Mouse (Mus musculus) adrenal gland, adult 18-20 months (tissue): ENCODE measurements around the gene Pdgfb. TPM values are rescaled to one million over a fixed set of nuclear protein-coding genes. Genes with fewer than 3 reads are reported as not detected.

ENCODE experiments used
- DNase-seq, 2 experiments: peaks; one replicate each; pipeline ENCODE4 v3.0.0; 2021 to 2022; ENCODE audit warnings: low spot score in 2 of 2
- total RNA-seq, 2 experiments: library from RNA; stranded (reverse); gene quantifications; 1 replicate in 1 of 2; 2 replicates in 1 of 2; pipeline ENCODE4 v1.2.3; 2021

Pdgfb gene
- total RNA-seq, 2 experiments from 2014 or later, result 46.1 to 47.6 TPM

- peak in 1 of 2 experiments; percentile 44 for DNase-seq
Measured at GRCm38 (mm10) chr15:80035341-80035885, 20.6 kb upstream of the Pdgfb start.

GRCm38 (mm10) chr15:80034913-80035312 lies 20.1 kb upstream of the Pdgfb start:
- no peak for DNase-seq

- DNase-seq, result no peak
Measured at GRCm38 (mm10) chr15:80034366-80034765, 19.6 kb upstream of the Pdgfb start.

DNA sequence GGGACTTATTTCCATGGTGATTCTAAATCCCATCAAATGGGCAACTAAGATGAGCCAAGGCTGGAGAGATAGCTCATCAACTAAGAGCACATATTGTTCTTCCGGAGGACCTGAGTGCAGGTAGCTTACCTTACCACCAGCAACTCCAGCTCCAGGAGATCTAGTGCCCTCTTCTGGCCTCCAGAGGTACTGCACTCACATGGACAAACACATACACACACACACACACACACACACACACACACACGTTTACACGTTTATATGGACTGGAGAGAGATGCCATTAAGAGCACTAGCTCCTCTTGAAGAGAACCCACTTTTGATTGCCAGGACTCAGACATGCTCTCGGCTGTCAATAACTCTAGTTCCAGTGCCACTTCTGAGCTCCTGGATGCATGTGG lies 16.4 kb upstream of the Pdgfb start:
- no peak for DNase-seq

DNA sequence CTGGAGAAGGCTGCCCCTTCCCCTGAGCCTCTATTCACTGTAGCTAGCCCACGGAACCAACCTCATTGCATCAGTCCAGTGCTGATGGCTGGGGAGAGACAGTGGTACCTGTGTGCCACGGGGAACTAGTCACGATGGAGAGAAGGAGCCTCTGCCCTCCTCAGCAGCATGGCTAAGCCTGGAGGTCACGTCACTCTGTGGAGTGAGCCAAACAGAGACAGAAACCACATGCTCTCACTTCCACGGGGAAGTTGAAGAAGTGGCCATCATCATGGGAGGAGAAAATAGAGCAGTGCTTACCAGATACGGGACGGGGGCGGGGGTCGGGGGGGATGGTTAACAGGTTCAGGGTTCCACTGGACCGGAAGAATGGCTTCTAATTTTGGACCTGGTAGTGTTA lies 15.6 kb upstream of the Pdgfb start:
- no peak for DNase-seq

GRCm38 (mm10) chr15:80028862-80029261 lies 14.1 kb upstream of the Pdgfb start:
- no peak for DNase-seq

- no peak for DNase-seq
Measured at GRCm38 (mm10) chr15:80026689-80027353, 12.0 kb upstream of the Pdgfb start.

DNA sequence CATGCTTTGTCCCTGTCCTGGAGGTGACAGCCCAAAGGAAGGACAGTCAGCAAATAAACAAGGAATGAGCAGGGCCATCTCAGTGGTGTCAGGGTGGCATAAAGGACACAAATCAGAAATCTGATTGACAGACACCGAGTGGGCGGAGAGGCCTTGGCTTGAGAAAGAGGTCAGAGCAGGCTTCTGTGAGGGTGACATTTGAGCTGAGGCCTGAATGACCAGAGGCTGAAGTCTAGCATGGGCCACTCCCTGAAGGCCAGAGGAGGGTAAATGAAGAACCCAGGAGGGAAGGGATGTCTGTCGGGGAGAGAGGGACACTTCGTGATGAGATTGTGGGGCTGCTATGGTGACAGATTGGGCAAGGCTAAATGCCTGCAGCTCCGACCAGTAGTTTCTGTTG lies 11.3 kb upstream of the Pdgfb start:
- peak in 1 of 2 experiments; percentile 38 for DNase-seq

DNA sequence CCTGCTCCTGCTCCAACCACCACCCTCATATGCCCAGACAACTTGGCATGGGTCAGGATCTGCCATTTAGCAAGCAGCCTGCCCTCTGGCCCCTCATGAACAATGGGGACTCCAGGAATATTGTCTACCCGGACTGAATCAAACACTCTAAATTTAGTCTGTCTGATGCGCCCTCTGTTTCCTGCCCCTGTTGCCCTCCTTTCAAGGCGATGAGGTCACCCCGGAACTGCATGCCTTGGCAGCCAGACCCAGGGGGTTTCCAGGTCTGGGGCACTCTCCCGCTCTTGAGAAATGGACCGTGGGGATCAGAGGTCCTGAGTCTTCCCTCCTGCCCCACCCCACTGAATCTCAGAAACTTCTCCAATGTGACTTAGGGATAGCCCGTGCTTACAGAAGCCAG lies 10.8 kb upstream of the Pdgfb start:
- DNase-seq, result peak in 1 of 2 experiments; percentile 34

DNA sequence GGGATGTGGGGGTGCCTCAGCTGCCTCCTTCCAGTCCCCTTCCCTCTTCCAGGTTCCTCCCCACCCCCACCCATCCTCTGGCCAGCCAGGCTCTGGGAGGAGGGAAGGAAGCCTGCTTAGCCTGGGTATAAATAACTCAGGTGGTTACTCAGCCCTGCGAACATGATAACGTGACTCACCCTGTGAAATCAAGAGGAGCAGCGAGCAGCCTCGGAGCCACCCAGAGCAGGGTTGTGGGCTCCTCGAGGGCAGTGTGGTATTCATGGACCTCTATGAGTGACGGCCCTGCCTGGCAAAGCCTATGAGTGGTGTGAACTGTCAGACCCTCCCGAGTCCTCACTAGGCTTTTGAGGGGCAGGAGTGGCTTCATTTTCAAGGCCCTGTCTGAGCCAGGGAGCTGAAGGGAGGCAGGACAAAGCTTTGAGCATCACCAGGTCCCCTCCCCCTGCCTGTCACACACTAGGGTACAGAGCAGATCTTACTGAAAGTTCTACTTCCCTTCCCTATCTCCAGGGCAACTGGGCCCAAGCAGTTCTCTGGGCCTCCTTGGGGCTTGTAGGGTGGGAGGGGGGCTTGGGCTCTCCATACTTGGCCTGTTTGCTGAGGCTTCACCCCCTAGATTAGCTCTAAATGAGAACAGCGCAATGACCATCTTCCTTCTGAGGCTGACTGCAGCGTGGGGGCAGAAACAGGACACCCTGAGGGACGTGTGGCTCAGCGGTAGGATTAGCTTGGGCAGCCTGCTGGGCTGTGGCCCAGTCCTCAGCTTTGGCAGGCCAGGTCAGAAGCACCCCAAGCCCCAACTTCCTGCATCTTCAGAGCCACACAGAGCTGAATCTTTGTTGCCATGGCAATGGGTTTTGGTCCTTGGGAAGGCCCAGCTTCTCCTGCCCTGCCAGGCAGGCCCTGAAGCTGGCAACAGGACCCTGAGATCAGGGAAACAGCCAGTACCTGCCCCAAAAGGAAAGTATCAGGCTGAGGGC lies 9.8 kb upstream of the Pdgfb start:
- DNase-seq, result peak in 1 of 2 experiments; percentile 43

GRCm38 (mm10) chr15:80020516-80020915 lies 5.7 kb upstream of the Pdgfb start:
- no peak for DNase-seq

GRCm38 (mm10) chr15:80019625-80020024 lies 4.8 kb upstream of the Pdgfb start:
- DNase-seq, result no peak

DNA sequence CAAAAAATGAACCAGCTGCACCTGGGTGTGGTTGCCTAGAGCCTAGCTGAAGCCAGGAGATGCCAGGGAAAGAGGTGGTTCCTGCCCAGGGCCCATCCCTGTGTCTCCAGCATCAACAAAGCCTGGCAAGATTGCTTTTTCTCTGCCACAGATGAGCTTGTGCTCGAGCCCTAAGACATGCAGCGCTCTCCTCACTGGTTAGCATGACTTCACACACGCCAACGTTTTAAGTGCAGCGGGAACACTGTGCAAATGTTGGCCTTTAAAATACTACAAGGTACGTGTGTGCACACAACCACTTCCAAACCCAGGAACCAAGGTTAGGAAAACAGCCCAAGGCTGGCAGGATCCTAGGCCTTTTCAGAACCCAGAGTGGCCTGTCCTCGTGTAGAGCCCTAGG lies 4.4 kb upstream of the Pdgfb start:
- no peak for DNase-seq

GRCm38 (mm10) chr15:80016563-80017301 lies 2.0 kb upstream of the Pdgfb start:
- DNase-seq, result no peak

DNA sequence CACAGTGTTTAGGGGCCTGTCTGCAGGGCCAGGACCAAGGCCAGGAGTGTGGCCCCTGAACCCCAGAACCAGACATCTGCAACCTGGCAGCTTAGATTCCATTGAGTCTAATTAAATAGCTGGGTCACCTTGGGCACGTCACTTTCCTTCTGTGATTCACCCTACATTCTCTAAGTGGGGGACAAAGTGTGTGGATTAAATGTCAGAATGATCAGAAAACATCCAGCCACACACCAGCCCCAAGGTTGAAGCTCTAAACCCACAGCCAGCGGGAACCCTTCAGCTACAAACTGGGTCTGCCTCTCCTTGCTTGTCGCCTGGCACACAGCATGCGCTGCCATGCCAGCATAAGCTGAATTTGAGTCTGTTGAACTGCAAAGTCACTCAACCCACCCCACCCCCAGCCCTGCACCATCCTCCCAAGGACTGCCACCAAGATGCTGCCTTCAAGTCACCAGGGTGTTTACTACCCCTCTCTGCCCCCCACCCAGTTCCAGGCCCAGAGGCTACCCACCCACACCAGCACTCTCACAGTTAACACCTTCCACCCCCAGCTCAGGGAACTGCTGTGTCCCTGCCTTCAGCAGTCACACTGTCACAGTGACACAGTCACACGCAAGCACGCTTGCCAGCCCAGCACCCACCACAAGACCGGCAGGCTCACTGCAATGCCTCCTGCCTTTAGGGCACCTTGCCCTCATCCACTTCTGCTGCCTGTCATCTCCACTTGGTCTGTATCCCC lies 605 bp upstream of the Pdgfb start:
- DNase-seq, result peak in 1 of 2 experiments; percentile 26

DNA sequence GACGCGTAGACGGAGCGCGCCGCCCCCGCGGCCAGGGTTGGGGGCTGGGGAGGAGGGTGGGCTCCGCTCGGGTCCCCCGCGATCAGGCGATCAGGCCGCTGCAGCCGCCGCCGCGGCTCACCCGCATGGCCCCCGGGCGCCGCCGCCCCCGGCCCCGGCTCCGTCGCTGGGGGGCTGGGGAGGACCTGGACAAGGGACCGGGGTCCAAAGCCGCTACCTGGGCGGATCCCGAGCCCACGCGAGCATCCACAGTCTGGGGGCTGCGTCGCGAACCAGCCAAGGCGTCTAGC lies 801 bp downstream of the Pdgfb start:
- no peak for DNase-seq

- DNase-seq, result peak; percentile 59 to 60
Measured at GRCm38 (mm10) chr15:80013256-80014030, 1.3 kb downstream of the Pdgfb start.

- peak; percentile 51 to 52 for DNase-seq
Measured at GRCm38 (mm10) chr15:80012527-80013201, 2.1 kb downstream of the Pdgfb start.
